ENCODE assay signal across 9 mouse cellular contexts in the genomic region with DNA sequence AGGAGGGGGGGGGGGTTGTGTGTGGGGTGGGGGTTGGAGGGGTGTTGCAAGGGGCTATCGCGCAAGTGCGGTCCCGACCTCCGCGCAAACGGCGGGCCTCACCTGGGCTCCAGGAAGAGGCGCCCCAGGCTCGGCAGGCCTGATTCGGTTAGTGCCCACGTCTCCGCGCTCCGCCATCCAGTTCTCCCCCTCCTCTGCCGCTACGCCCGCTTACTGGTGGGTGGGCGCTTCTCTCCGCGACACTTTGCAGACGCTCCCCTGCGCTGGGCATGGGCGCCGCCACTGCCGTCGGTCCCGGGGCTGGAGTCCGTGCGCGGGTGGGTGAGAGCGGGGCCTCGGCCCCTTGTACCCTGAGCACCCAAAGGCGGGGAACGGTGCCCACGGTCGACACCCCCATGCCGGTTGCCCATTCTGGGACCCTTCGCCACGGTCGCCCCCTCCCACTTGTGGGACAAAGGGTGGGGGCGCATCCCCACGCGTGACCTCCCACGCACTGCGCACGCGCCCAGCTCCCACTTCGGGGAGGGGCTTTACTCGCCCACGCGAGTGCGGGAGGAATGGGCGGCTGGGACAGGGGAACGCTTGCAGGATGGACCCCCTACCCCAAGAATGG. TPM values are rescaled to one million over a fixed set of nuclear protein-coding genes. Genes with fewer than 3 reads are reported as not detected.
DNase-seq lines count a peak whose midpoint lies in the region; ATAC-seq lines count a peak whose summit lies in the region.
"Had no signal": no experiment of that assay in that cellular context is flagged by ENCODE, and none has a peak within 500 bp of the region (broad histone marks: within the 10 kb centered on the region; RNA-seq: fewer than 3 reads in every experiment).

No protein-coding gene starts in this region.

- peak overlapping the region; percentile 59 for H3K4me3 ChIP-seq in heart, embryonic 10.5 days
- peak overlapping the region; percentile 57 for H3K4me3 ChIP-seq in forebrain, embryonic 10.5 days

- 3% methylated on average over 55 of the region's 55 CpGs for WGBS in heart, embryonic 10.5 days
- 2% methylated on average over 40 of the region's 55 CpGs for WGBS in forebrain, embryonic 10.5 days

- H3K4me1 ChIP-seq in heart, embryonic 10.5 days: peaks cover 43% of the 10 kb centered on the region
- H3K4me1 ChIP-seq in forebrain, embryonic 10.5 days: peaks cover 64% of the 10 kb centered on the region

- no peak for DNase-seq in heart, embryonic 10.5 days (ENCODE audit: low spot score)
- no peak for DNase-seq in heart, postnatal 25 days (ENCODE audit: low spot score)
- DNase-seq in Muller cell, postnatal 12 days (ENCODE audit: inconsistent ontology term): peak; percentile 36
- peak; percentile 35 for DNase-seq in forebrain, embryonic 10.5 days (ENCODE audit: extremely low spot score, low spot score)
- peak; percentile 61 to 77 for DNase-seq in layer of hippocampus, postnatal 25 days (ENCODE audit: extremely low spot score in 1 of 2, low spot score in 1 of 2)
- DNase-seq in neural tube, embryonic 10.5 days (ENCODE audit: extremely low spot score, low spot score): peak; percentile 40
- DNase-seq in adrenal gland, postnatal 4 days (ENCODE audit: low spot score in 2 of 2): no peak

- no peak for ATAC-seq in granulocyte monocyte progenitor cell, adult 5-6 weeks (replicated peaks; ENCODE audit: poor library complexity, severe bottlenecking)

- H3K36me3 ChIP-seq in heart, embryonic 10.5 days: no peaks in the 10 kb centered on the region
- no peaks in the 10 kb centered on the region for H3K36me3 ChIP-seq in forebrain, embryonic 10.5 days (replicated peaks)

- intact Hi-C loops in heart, postnatal 25 days (cut with DNase I): no loop called here

- H3K9me3 ChIP-seq in heart, embryonic 10.5 days: no peaks in the 10 kb centered on the region
- H3K9me3 ChIP-seq in forebrain, embryonic 10.5 days: no peaks in the 10 kb centered on the region

- peaks cover 77% of the 10 kb centered on the region for H3K27me3 ChIP-seq in heart, embryonic 10.5 days (ENCODE audit: insufficient read depth, poor library complexity, severe bottlenecking)
- H3K27me3 ChIP-seq in forebrain, embryonic 10.5 days (ENCODE audit: poor library complexity, severe bottlenecking): peaks cover 78% of the 10 kb centered on the region
- H3K27me3 ChIP-seq: CH12.LX had no signal

- peak overlapping the region; percentile 76 for H3K27ac ChIP-seq in heart, embryonic 10.5 days
- peak overlapping the region; percentile 77 for H3K27ac ChIP-seq in forebrain, embryonic 10.5 days

RNA-seq across cellular contexts. Expression of a gene that starts 5.2 kb away (rescaled TPM):
- polyA plus RNA-seq in heart, embryonic 10.5 days (2016; fragmentation: Nextera tagmentation; extraction: Ambion mirVana): 107 and 121 TPM in 2 replicates
- 10 to 100 TPM; 66.9 to 71.1 TPM for total RNA-seq in heart, postnatal 25 days (2021)
- 181 and 196 TPM in 2 replicates for polyA plus RNA-seq in forebrain, embryonic 10.5 days (2016; fragmentation: Nextera tagmentation; extraction: Ambion mirVana)
- 100 to 1,000 TPM; 170 to 180 TPM for total RNA-seq in layer of hippocampus, postnatal 25 days (2021)
- total RNA-seq in adrenal gland, postnatal 4 days (2021): 100 to 1,000 TPM; 207 to 230 TPM
- 204 and 227 TPM in 2 replicates for total RNA-seq in granulocyte monocyte progenitor cell, adult 5-6 weeks (2014; fragmentation: Nextera tagmentation)
- 253 and 265 TPM in 2 replicates for total RNA-seq in granulocyte monocyte progenitor cell, adult 5-6 weeks (2017)

RNA-seq across cellular contexts. Expression of a gene that starts 5.4 kb away (rescaled TPM):
- polyA plus RNA-seq in heart, embryonic 10.5 days (2016; fragmentation: Nextera tagmentation; extraction: Ambion mirVana): 17.6 and 21.4 TPM in 2 replicates
- 1 to 10 TPM; 5.6 to 5.8 TPM for total RNA-seq in heart, postnatal 25 days (2021)
- polyA plus RNA-seq in forebrain, embryonic 10.5 days (2016; fragmentation: Nextera tagmentation; extraction: Ambion mirVana): 38.0 and 38.8 TPM in 2 replicates
- total RNA-seq in layer of hippocampus, postnatal 25 days (2021): 10 to 100 TPM; 43.1 to 44.0 TPM
- 10 to 100 TPM; 19.9 to 23.6 TPM for total RNA-seq in adrenal gland, postnatal 4 days (2021)
- total RNA-seq in granulocyte monocyte progenitor cell, adult 5-6 weeks (2014; fragmentation: Nextera tagmentation): 1.3 and 7.3 TPM in 2 replicates
- 1.2 and 1.3 TPM in 2 replicates for total RNA-seq in granulocyte monocyte progenitor cell, adult 5-6 weeks (2017)

RNA-seq across cellular contexts. Expression of a gene that starts 18.5 kb away (rescaled TPM):
- polyA plus RNA-seq in heart, embryonic 10.5 days (2016; fragmentation: Nextera tagmentation; extraction: Ambion mirVana): 3.9 and 4.5 TPM in 2 replicates
- total RNA-seq in heart, postnatal 25 days (2021): 1 to 10 TPM; 5.3 to 6.1 TPM
- polyA plus RNA-seq in forebrain, embryonic 10.5 days (2016; fragmentation: Nextera tagmentation; extraction: Ambion mirVana): 3.0 and 3.8 TPM in 2 replicates
- 1 to 10 TPM; 5.1 to 6.5 TPM for total RNA-seq in layer of hippocampus, postnatal 25 days (2021)
- total RNA-seq in adrenal gland, postnatal 4 days (2021): 1 to 10 TPM; 7.0 to 7.1 TPM
- total RNA-seq in granulocyte monocyte progenitor cell, adult 5-6 weeks (2014; fragmentation: Nextera tagmentation): 0.28 and 0.54 TPM in 2 replicates
- total RNA-seq in granulocyte monocyte progenitor cell, adult 5-6 weeks (2017): 0.98 and 1.1 TPM in 2 replicates

RNA-seq across cellular contexts. Expression of a gene that starts 22.8 kb away (rescaled TPM):
- polyA plus RNA-seq in heart, embryonic 10.5 days (2016; fragmentation: Nextera tagmentation; extraction: Ambion mirVana): not detected in 2 replicates
- total RNA-seq in heart, postnatal 25 days (2021): not detected
- not detected in 2 replicates for polyA plus RNA-seq in forebrain, embryonic 10.5 days (2016; fragmentation: Nextera tagmentation; extraction: Ambion mirVana)
- total RNA-seq in layer of hippocampus, postnatal 25 days (2021): not detected
- not detected for total RNA-seq in adrenal gland, postnatal 4 days (2021)
- not detected in 2 replicates for total RNA-seq in granulocyte monocyte progenitor cell, adult 5-6 weeks (2014; fragmentation: Nextera tagmentation)
- 0.57 and 1.2 TPM in 2 replicates for total RNA-seq in granulocyte monocyte progenitor cell, adult 5-6 weeks (2017)
- total RNA-seq: CH12.LX had no signal

RNA-seq across cellular contexts. Expression of a gene that starts 23.3 kb away (rescaled TPM):
- 53.8 and 57.3 TPM in 2 replicates for polyA plus RNA-seq in heart, embryonic 10.5 days (2016; fragmentation: Nextera tagmentation; extraction: Ambion mirVana)
- 100 to 1,000 TPM; 178 to 187 TPM for total RNA-seq in heart, postnatal 25 days (2021)
- polyA plus RNA-seq in forebrain, embryonic 10.5 days (2016; fragmentation: Nextera tagmentation; extraction: Ambion mirVana): 53.5 and 54.6 TPM in 2 replicates
- 100 to 1,000 TPM; 520 to 560 TPM for total RNA-seq in layer of hippocampus, postnatal 25 days (2021)
- 100 to 1,000 TPM; 166 to 167 TPM for total RNA-seq in adrenal gland, postnatal 4 days (2021)
- total RNA-seq in granulocyte monocyte progenitor cell, adult 5-6 weeks (2014; fragmentation: Nextera tagmentation): 56.6 and 57.4 TPM in 2 replicates
- 34.4 and 62.6 TPM in 2 replicates for total RNA-seq in granulocyte monocyte progenitor cell, adult 5-6 weeks (2017)

Comparison
In these comparisons a context has a peak if more than half of its experiments do, and no peak if none do; other contexts are left out.
1. DNase-seq: peak in Muller cell, postnatal 12 days (single experiment), forebrain, embryonic 10.5 days (single experiment), layer of hippocampus, postnatal 25 days (2 of 2) and neural tube, embryonic 10.5 days (single experiment); none in heart, embryonic 10.5 days (single experiment), heart, postnatal 25 days (single experiment) and adrenal gland, postnatal 4 days (0 of 2).